Mouse (Mus musculus): ENCODE measurements around the gene Tap1. TPM values are rescaled to one million over a fixed set of nuclear protein-coding genes. Genes with fewer than 3 reads are reported as not detected.
"Not testable (repeated sequence)": the region's sequence is repeated elsewhere in the genome, so short reads cannot be mapped to it uniquely, and the experiment has no call there.

Tap1 gene
- polyA plus RNA-seq, 1 experiment from 2014 or later = 1.1 TPM

- no peaks in the 10 kb centered on the region for H3K36me3 ChIP-seq
- ATAC-seq (ENCODE audit: low FRiP score) = no peak
- no peak overlapping the region for H3K4me3 ChIP-seq
- H3K27ac ChIP-seq = no peak overlapping the region
- H3K9ac ChIP-seq = no peak overlapping the region
- no peaks in the 10 kb centered on the region for H3K4me1 ChIP-seq (replicated peaks)
- no peaks in the 10 kb centered on the region for H3K27me3 ChIP-seq
- H3K9me3 ChIP-seq = 0 out of 2 replicates have a peak, but pooled peaks cover 5% of the 10 kb centered on the region
- WGBS = 87% methylated on average over 3 of the region's 3 CpGs
- no peak overlapping the region for H3K4me2 ChIP-seq
Observed at GRCm38 (mm10) chr17:34224816-34225215, 37.5 kb downstream of the Tap1 start.

DNA sequence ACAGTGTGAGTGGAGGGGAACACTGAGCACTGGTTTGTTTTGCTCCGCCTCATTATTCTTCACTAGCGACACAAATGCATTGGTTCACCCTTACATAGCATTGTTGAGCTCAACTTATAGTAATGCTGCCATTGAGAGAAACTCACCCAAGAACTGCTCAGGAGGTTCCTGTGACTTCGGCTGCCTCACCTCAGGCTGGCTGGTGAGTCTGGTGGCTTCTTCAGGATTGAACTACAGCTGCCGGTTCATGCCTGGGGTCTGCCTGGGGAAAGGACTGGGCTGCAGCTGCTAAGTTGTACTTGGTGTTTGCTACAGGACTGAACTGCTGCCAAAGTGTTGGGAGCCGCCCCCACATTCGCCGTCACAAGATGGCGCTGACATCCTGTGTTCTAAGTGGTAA, 38.1 kb downstream of the Tap1 start:
- 95% methylated on average over 8 of the region's 8 CpGs for WGBS
- Histone ChIP-seq H3K27me3 (no peaks in the 10 kb centered on the region), H3K4me1 (replicated peaks) (no peaks in the 10 kb centered on the region), H3K4me3 (no peak overlapping the region), H3K9me3 (0 out of 2 replicates have a peak, but pooled peaks cover 5% of the 10 kb centered on the region), H3K9ac (no peak overlapping the region), H3K27ac (no peak overlapping the region), H3K36me3 (no peaks in the 10 kb centered on the region), H3K4me2 (no peak overlapping the region)
- ATAC-seq (ENCODE audit: low FRiP score) = no peak

DNA sequence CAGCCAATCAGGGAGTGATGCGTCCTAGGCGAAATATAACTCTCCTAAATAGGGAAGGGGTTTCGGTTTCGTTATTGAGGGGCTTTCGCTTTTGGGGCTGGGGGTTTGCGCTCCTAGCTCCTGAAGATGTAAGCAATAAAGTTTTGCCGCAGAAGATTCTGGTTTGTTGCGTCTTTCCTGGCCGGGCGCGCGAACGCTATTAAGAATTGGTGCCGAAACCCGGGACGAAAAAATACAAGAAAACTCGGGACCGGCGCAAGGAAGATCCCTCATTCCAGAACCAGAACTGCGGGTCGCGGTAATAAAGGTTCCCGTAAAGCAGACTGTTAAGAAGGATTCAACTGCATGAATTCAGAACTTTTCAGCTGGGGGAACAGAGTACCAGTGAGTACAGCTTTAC, 38.6 kb downstream of the Tap1 start:
- H3K9me3 ChIP-seq; H3K9ac ChIP-seq; H3K4me2 ChIP-seq; ATAC-seq (ENCODE audit: low FRiP score); H3K27me3 ChIP-seq; H3K36me3 ChIP-seq; H3K27ac ChIP-seq; H3K4me1 ChIP-seq (replicated peaks); H3K4me3 ChIP-seq: not testable (repeated sequence)
- 96% methylated on average over 14 of the region's 23 CpGs for WGBS

DNA sequence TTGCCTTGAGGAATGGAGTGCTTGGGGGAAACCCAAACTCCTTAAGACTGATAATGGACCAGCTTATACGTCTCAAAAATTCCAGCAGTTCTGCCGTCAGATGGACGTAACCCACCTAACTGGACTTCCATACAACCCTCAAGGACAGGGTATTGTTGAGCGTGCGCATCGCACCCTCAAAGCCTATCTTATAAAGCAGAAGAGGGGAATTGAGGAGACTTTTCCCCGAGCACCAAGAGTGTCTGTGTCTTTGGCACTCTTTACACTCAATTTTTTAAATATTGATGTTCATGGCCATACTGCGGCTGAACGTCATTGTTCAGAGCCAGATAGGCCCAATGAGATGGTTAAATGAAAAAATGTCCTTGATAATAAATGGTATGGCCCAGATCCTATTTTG, 43.6 kb downstream of the Tap1 start:
- H3K4me3 ChIP-seq; H3K4me2 ChIP-seq; H3K4me1 ChIP-seq (replicated peaks); H3K27ac ChIP-seq; H3K9ac ChIP-seq; H3K27me3 ChIP-seq; ATAC-seq (ENCODE audit: low FRiP score); H3K36me3 ChIP-seq; H3K9me3 ChIP-seq: not testable (repeated sequence)
- WGBS = 93% methylated on average over 9 of the region's 9 CpGs

GRCm38 (mm10) chr17:34232021-34232420, 44.7 kb downstream of the Tap1 start:
- H3K4me1 ChIP-seq (replicated peaks); H3K9ac ChIP-seq; H3K4me3 ChIP-seq; H3K9me3 ChIP-seq; H3K4me2 ChIP-seq; H3K27ac ChIP-seq; H3K27me3 ChIP-seq; ATAC-seq (ENCODE audit: low FRiP score); H3K36me3 ChIP-seq: not testable (repeated sequence)
- 88% methylated on average over 7 of the region's 7 CpGs for WGBS

- H3K4me2 ChIP-seq = no peak overlapping the region
- ATAC-seq (ENCODE audit: low FRiP score) = no peak
- no peaks in the 10 kb centered on the region for H3K9me3 ChIP-seq
- H3K4me3 ChIP-seq = no peak overlapping the region
- WGBS = 55% methylated on average over 9 of the region's 9 CpGs
- no peak overlapping the region for H3K9ac ChIP-seq
- H3K4me1 ChIP-seq (replicated peaks) = no peaks in the 10 kb centered on the region
- H3K36me3 ChIP-seq = no peaks in the 10 kb centered on the region
- no peaks in the 10 kb centered on the region for H3K27me3 ChIP-seq
- no peak overlapping the region for H3K27ac ChIP-seq
Observed at GRCm38 (mm10) chr17:34234926-34235325, 47.6 kb downstream of the Tap1 start.

- no peak overlapping the region for H3K4me2 ChIP-seq
- H3K9me3 ChIP-seq = no peaks in the 10 kb centered on the region
- H3K27ac ChIP-seq = no peak overlapping the region
- 83% methylated on average over 5 of the region's 5 CpGs for WGBS
- no peak overlapping the region for H3K4me3 ChIP-seq
- no peaks in the 10 kb centered on the region for H3K27me3 ChIP-seq
- H3K9ac ChIP-seq = no peak overlapping the region
- H3K36me3 ChIP-seq = no peaks in the 10 kb centered on the region
- no peak for ATAC-seq (ENCODE audit: low FRiP score)
- no peaks in the 10 kb centered on the region for H3K4me1 ChIP-seq (replicated peaks)
Observed at GRCm38 (mm10) chr17:34236691-34237090, 49.3 kb downstream of the Tap1 start.

DNA sequence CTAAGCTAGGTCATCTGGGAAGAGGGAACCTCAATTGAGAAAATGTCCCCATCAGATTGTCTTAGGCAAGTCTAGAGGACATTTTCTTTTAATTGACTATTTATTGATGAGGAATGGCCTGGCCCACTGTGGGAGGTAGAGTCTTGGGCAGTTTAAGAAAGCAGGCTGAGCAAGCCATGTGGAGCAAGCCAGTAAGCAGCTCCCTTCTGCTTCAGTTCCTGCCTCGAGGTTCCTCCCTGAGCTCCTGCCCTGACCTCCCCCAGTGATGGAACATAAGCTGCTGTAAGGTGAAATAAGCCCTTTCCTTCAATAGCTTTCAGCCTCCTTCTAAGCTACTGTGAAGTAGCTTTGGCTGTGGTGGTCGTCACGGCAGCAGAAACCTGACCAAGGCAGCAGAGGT, 50.4 kb downstream of the Tap1 start:
- Histone ChIP-seq H3K4me2 (no peak overlapping the region), H3K27me3 (no peaks in the 10 kb centered on the region), H3K9ac (no peak overlapping the region), H3K27ac (no peak overlapping the region), H3K4me3 (no peak overlapping the region), H3K4me1 (replicated peaks) (no peaks in the 10 kb centered on the region), H3K9me3 (0 out of 2 replicates have a peak, but pooled peaks cover 4% of the 10 kb centered on the region), H3K36me3 (no peaks in the 10 kb centered on the region)
- 88% methylated on average over 3 of the region's 3 CpGs for WGBS
- ATAC-seq (ENCODE audit: low FRiP score) = no peak

- Histone ChIP-seq H3K9me3 (0 out of 2 replicates have a peak, but pooled peaks cover 4% of the 10 kb centered on the region), H3K4me3 (no peak within 1 kb of the TSS), H3K4me2 (no peak within 1 kb of the TSS), H3K9ac (no peak within 1 kb of the TSS), H3K36me3 (no peaks in the 10 kb centered on the region), H3K27me3 (no peaks in the 10 kb centered on the region), H3K4me1 (replicated peaks) (no peaks in the 10 kb centered on the region), H3K27ac (no peak within 1 kb of the TSS)
- ATAC-seq (ENCODE audit: low FRiP score) = no peak
- WGBS = 70% methylated on average over 3 of the region's 3 CpGs
Observed at GRCm38 (mm10) chr17:34238706-34239105, 51.4 kb downstream of the Tap1 start, which contains the start of gene H2-Ob. Gene H2-Ob (plus strand): TSS chr17:34238903.

- WGBS = 72% methylated on average over 10 of the region's 10 CpGs
- Histone ChIP-seq H3K4me1 (replicated peaks) (no peaks in the 10 kb centered on the region), H3K9me3 (0 out of 2 replicates have a peak, but pooled peaks cover 4% of the 10 kb centered on the region), H3K27ac (no peak overlapping the region), H3K36me3 (no peaks in the 10 kb centered on the region), H3K4me2 (no peak overlapping the region), H3K9ac (no peak overlapping the region), H3K4me3 (no peak overlapping the region), H3K27me3 (no peaks in the 10 kb centered on the region)
- ATAC-seq (ENCODE audit: low FRiP score) = no peak
Observed at GRCm38 (mm10) chr17:34239601-34240041, 52.3 kb downstream of the Tap1 start.

- H3K27ac ChIP-seq = no peak overlapping the region
- no peak overlapping the region for H3K9ac ChIP-seq
- H3K9me3 ChIP-seq = 0 out of 2 replicates have a peak, but pooled peaks cover 4% of the 10 kb centered on the region
- no peaks in the 10 kb centered on the region for H3K36me3 ChIP-seq
- H3K4me3 ChIP-seq = no peak overlapping the region
- no peaks in the 10 kb centered on the region for H3K27me3 ChIP-seq
- ATAC-seq (ENCODE audit: low FRiP score) = no peak
- WGBS = 59% methylated on average over 3 of the region's 3 CpGs
- H3K4me2 ChIP-seq = no peak overlapping the region
- H3K4me1 ChIP-seq (replicated peaks) = no peaks in the 10 kb centered on the region
Observed at GRCm38 (mm10) chr17:34240366-34240765, 53.0 kb downstream of the Tap1 start.

DNA sequence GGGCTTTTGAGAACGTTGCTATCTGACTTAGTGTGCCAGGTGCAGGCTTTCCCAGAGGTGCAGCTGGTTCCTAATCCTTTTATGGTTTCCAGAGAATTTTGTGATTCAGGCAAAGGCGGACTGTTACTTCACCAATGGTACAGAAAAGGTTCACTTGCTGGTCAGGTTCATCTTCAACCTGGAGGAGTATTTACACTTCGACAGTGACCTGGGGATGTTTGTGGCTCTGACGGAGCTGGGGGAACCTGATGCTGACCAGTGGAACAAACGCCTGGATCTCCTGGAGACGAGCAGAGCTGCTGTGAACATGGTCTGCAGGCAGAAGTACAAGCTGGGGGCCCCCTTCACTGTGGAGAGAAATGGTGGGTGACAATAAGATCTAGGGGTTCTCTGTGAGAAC, 53.6 kb downstream of the Tap1 start:
- no peak overlapping the region for H3K4me3 ChIP-seq
- no peak overlapping the region for H3K27ac ChIP-seq
- no peak overlapping the region for H3K4me2 ChIP-seq
- 87% methylated on average over 6 of the region's 6 CpGs for WGBS
- H3K9ac ChIP-seq = no peak overlapping the region
- no peaks in the 10 kb centered on the region for H3K36me3 ChIP-seq
- H3K4me1 ChIP-seq (replicated peaks) = no peaks in the 10 kb centered on the region
- ATAC-seq (ENCODE audit: low FRiP score) = no peak
- no peaks in the 10 kb centered on the region for H3K27me3 ChIP-seq
- 0 out of 2 replicates have a peak, but pooled peaks cover 4% of the 10 kb centered on the region for H3K9me3 ChIP-seq

- WGBS = 75% methylated on average over 4 of the region's 4 CpGs
- Histone ChIP-seq H3K27ac (no peak overlapping the region), H3K4me1 (replicated peaks) (no peaks in the 10 kb centered on the region), H3K4me2 (no peak overlapping the region), H3K27me3 (peaks cover 9% of the 10 kb centered on the region; the same call in 1 of the 2 replicates), H3K4me3 (no peak overlapping the region), H3K9me3 (0 out of 2 replicates have a peak, but pooled peaks cover 4% of the 10 kb centered on the region), H3K36me3 (no peaks in the 10 kb centered on the region), H3K9ac (no peak overlapping the region)
- ATAC-seq (ENCODE audit: low FRiP score) = no peak
Observed at GRCm38 (mm10) chr17:34244656-34245055, 57.3 kb downstream of the Tap1 start.

Measured in hindbrain, embryonic 13.5 days (tissue).